Comparison of ENCODE assay signal across 12 mouse cellular contexts in the genomic region with DNA sequence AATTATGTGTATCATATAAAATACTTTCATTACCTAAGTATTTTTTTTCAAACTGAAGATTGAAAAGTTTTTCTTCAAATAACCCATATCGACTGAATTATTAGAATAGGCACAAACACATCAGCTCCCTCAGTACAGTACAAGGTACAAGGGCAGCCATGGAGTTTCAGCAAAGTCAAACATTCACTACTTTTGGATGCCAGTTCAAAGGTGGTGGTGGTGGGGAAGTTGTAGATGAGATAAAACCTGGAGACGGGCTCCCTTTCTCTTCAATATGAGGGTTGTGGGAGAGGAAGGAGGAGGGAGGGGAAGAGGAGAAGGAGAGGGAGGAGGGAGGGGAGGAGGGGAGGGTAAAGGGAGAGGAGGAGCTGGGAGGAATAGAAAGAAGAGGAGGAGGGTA.
DNase-seq lines count a peak whose midpoint lies in the region; ATAC-seq lines count a peak whose summit lies in the region.
"Had no signal": no experiment of that assay in that cellular context is flagged by ENCODE, and none has a peak within 500 bp of the region (broad histone marks: within the 10 kb centered on the region; RNA-seq: fewer than 3 reads in every experiment).

No protein-coding gene starts in this region.

- H3K4me1 ChIP-seq in heart, embryonic 15.5 days (replicated peaks): peaks cover 23% of the 10 kb centered on the region
- H3K4me1 ChIP-seq in brown adipose tissue, adult 24 weeks (ENCODE audit: control insufficient read depth, insufficient read depth, insufficient read length, low read length): peaks cover 2% of the 10 kb centered on the region; the same call in 1 of the 2 replicates
- H3K4me1 ChIP-seq in limb, embryonic 15.5 days: peaks cover 33% of the 10 kb centered on the region

- no peak overlapping the region for H3K9ac ChIP-seq in heart, embryonic 15.5 days
- H3K9ac ChIP-seq in limb, embryonic 15.5 days: no peak overlapping the region
- H3K9ac ChIP-seq: forebrain, postnatal 0 days had no signal

- H3K27ac ChIP-seq in heart, embryonic 15.5 days: peak overlapping the region; percentile 42; the same call in 1 of the 2 replicates
- peak overlapping the region; percentile 18; the same call in 1 of the 2 replicates for H3K27ac ChIP-seq in brown adipose tissue, adult 24 weeks (replicated peaks; ENCODE audit: low read depth, low read length)
- H3K27ac ChIP-seq in limb, embryonic 15.5 days: peak overlapping the region; percentile 47; the same call in 1 of the 2 replicates

- no peaks in the 10 kb centered on the region for H3K9me3 ChIP-seq in heart, embryonic 15.5 days (replicated peaks)
- H3K9me3 ChIP-seq in limb, embryonic 15.5 days: no peaks in the 10 kb centered on the region

- peaks cover 8% of the 10 kb centered on the region for H3K36me3 ChIP-seq in heart, embryonic 15.5 days
- peaks cover 10% of the 10 kb centered on the region for H3K36me3 ChIP-seq in limb, embryonic 15.5 days
- H3K36me3 ChIP-seq: G1E had no signal

- H3K27me3 ChIP-seq in heart, embryonic 15.5 days: no peaks in the 10 kb centered on the region
- H3K27me3 ChIP-seq in limb, embryonic 15.5 days: no peaks in the 10 kb centered on the region

- DNase-seq in heart, postnatal 10 days: no peak
- peak; percentile 65 to 77 for DNase-seq in kidney, adult 8-10 months
- DNase-seq in cerebellum, postnatal 4 days (ENCODE audit: low spot score in 2 of 2): no peak
- no peak for DNase-seq in gastrocnemius, postnatal 25 days
- DNase-seq in cerebellum, adult 18-20 months: no peak
- DNase-seq: cerebellum, postnatal 14 days; forebrain, postnatal 0 days had no signal

- intact Hi-C loops in heart, postnatal 10 days (cut with DNase I): no loop called here

- H3K4me2 ChIP-seq in heart, embryonic 15.5 days: no peak overlapping the region
- H3K4me2 ChIP-seq in limb, embryonic 15.5 days: no peak overlapping the region

- no peak overlapping the region for H3K4me3 ChIP-seq in heart, embryonic 15.5 days
- H3K4me3 ChIP-seq in brown adipose tissue, adult 24 weeks (ENCODE audit: insufficient read depth, low read depth, low read length): no peak overlapping the region
- H3K4me3 ChIP-seq in limb, embryonic 15.5 days: no peak overlapping the region

- ATAC-seq in heart, embryonic 15.5 days (replicated peaks; ENCODE audit: insufficient number of reproducible peaks, insufficient read depth, low FRiP score, low read depth): no peak
- ATAC-seq in limb, embryonic 15.5 days (ENCODE audit: insufficient number of reproducible peaks, low FRiP score, low TSS enrichment, low read depth): no peak
- ATAC-seq: activated CD4-positive, CD25-positive, alpha-beta regulatory T cell, adult 4 months; forebrain, postnatal 0 days had no signal

- WGBS in heart, embryonic 15.5 days: 58% methylated on average over 2 of the region's 2 CpGs
- WGBS in limb, embryonic 15.5 days: 50% methylated on average over 2 of the region's 2 CpGs

Comparison
In these comparisons a context has a peak if more than half of its experiments do, and no peak if none do; other contexts are left out.
1. DNase-seq: peak in kidney, adult 8-10 months (2 of 2); none in heart, postnatal 10 days (0 of 2), cerebellum, postnatal 4 days (0 of 2), gastrocnemius, postnatal 25 days (single experiment) and cerebellum, adult 18-20 months (0 of 2).
2. Peak in every context shown above with its lines, with median percentiles within 50 percentile points of each other: H3K27ac ChIP-seq.